Mouse (Mus musculus): ENCODE results near the gene Slc23a3. TPM values are rescaled to one million over a fixed set of nuclear protein-coding genes. Genes with fewer than 3 reads are reported as not detected.

Gene Slc23a3
- polyA plus RNA-seq, 1 experiment from 2014 or later, result not detected

DNA sequence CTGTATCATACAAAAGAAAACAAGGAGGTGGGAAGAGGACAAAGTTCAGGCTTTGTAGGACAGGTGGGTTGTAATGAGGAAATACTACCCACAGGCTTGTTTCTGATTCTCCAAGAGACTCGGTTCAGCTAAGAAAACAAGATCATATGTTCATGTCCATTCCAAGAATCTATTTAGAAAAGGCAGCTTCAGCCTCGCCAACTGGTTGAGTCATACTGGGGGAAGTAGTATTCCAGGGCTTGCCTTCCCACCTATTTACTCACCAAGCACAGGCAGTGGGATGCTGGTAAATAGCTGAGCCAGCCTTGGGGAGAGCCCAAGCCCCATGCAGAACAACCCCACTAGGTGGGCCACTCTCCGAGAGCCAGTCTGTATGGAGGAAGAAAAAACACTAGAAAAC is 5.0 kb downstream of the Slc23a3 start:
- Histone ChIP-seq H3K9me3 (replicated peaks) (no peaks in the 10 kb centered on the region), H3K9ac (replicated peaks) (no peak overlapping the region), H3K36me3 (no peaks in the 10 kb centered on the region), H3K27me3 (replicated peaks) (0 out of 2 replicates have a peak, but pooled peaks cover 2% of the 10 kb centered on the region), H3K4me2 (no peak overlapping the region), H3K27ac (replicated peaks) (no peak overlapping the region), H3K4me3 (replicated peaks) (no peak overlapping the region), H3K4me1 (peaks cover 12% of the 10 kb centered on the region)
- ATAC-seq (ENCODE audit: low FRiP score), result no peak
- WGBS, result 86% methylated on average over 3 of the region's 3 CpGs

DNA sequence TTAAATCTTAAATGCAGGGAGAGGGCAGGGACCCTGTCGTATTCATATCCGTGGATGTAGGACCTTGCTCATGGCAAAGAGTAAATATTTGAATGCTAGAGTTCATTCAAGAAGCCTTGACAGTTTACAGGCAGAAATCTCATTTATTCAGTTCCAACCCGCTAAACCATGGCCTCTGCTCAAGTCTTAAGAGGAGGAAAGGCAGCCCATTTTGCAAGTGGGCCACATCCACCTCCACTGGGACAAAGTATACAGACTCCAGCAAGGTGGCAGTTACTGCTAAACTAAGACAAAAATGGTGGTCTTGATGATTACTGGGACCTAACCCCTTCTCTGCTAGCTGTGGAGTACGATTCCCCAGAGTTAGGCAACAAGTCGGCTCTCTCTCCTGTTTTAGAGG is 8.3 kb downstream of the Slc23a3 start:
- no peaks in the 10 kb centered on the region for H3K9me3 ChIP-seq (replicated peaks)
- no peak for ATAC-seq (ENCODE audit: low FRiP score)
- peak overlapping the region; percentile 97 for H3K27ac ChIP-seq (replicated peaks)
- H3K4me2 ChIP-seq, result peak overlapping the region; percentile 62
- peak overlapping the region; percentile 72 for H3K4me3 ChIP-seq (replicated peaks)
- no peaks in the 10 kb centered on the region for H3K36me3 ChIP-seq
- peaks cover 12% of the 10 kb centered on the region for H3K4me1 ChIP-seq
- H3K27me3 ChIP-seq (replicated peaks), result 0 out of 2 replicates have a peak, but pooled peaks cover 2% of the 10 kb centered on the region
- peak overlapping the region; percentile 72; the same call in 1 of the 2 replicates for H3K9ac ChIP-seq (replicated peaks)
- WGBS, result 32% methylated on average over 5 of the region's 5 CpGs

- peak within 1 kb of the TSS; percentile 62 for H3K4me2 ChIP-seq
- ATAC-seq (ENCODE audit: low FRiP score), result peak; percentile 95
- peak within 1 kb of the TSS; percentile 72 for H3K4me3 ChIP-seq (replicated peaks)
- peak within 1 kb of the TSS; percentile 97 for H3K27ac ChIP-seq (replicated peaks)
- H3K9ac ChIP-seq (replicated peaks), result peak within 1 kb of the TSS; percentile 72
- no peaks in the 10 kb centered on the region for H3K9me3 ChIP-seq (replicated peaks)
- H3K4me1 ChIP-seq, result peaks cover 12% of the 10 kb centered on the region
- H3K27me3 ChIP-seq (replicated peaks), result no peaks in the 10 kb centered on the region
- no peaks in the 10 kb centered on the region for H3K36me3 ChIP-seq
- WGBS, result under 1% methylated on average over 56 of the region's 56 CpGs
These were observed 9.1 kb downstream of the Slc23a3 start, which contains the start of gene Nhej1 for GRCm38 (mm10) chr1:75124346-75125321. TSS of gene Nhej1 (minus strand) at chr1:75125200.

DNA sequence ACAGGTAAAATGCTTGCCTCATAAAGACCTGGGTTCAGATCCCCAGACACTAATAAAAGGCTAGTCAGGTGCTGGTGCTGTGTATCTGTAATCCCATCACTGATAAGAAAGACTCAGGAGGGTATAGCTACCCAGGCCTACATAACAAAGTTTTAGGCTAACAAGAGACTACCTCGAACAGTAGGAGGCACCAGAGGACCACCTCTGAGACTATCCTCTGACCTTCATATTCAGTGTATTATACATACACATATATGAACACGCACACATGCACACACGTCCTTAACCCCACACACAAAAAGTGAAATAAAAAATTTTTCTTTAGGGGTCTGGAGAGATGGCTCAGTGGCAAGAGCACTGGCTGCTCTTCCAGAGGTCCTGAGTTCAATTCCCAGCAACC is 11.5 kb downstream of the Slc23a3 start:
- Histone ChIP-seq H3K9me3 (replicated peaks) (no peaks in the 10 kb centered on the region), H3K27me3 (replicated peaks) (no peaks in the 10 kb centered on the region), H3K4me3 (replicated peaks) (no peak overlapping the region), H3K9ac (replicated peaks) (no peak overlapping the region), H3K4me1 (peaks cover 12% of the 10 kb centered on the region), H3K27ac (replicated peaks) (no peak overlapping the region), H3K36me3 (no peaks in the 10 kb centered on the region), H3K4me2 (no peak overlapping the region)
- ATAC-seq (ENCODE audit: low FRiP score), result no peak
- 88% methylated on average over 3 of the region's 3 CpGs for WGBS

Other genes with a start within 250 kb of the Slc23a3 start
- gene Fev, start 248.5 kb downstream of the Slc23a3 start, polyA plus RNA-seq (2015; fragmentation: Nextera tagmentation; extraction: Ambion mirVana), result 0.73 TPM in 1 of 2 replicates, not detected in the other
- 0.41 and 1.5 TPM in 2 replicates for gene Cryba2, start 240.7 kb downstream of the Slc23a3 start, polyA plus RNA-seq (2015; fragmentation: Nextera tagmentation; extraction: Ambion mirVana)
- 0.41 and 0.43 TPM in 2 replicates for gene Cfap65, start 198.3 kb downstream of the Slc23a3 start, polyA plus RNA-seq (2015; fragmentation: Nextera tagmentation; extraction: Ambion mirVana)
- 0.84 and 3.0 TPM in 2 replicates for gene Ihh, start 182.2 kb downstream of the Slc23a3 start, polyA plus RNA-seq (2015; fragmentation: Nextera tagmentation; extraction: Ambion mirVana)
- 6.0 and 7.1 TPM in 2 replicates for gene Nhej1, start 8.7 kb downstream of the Slc23a3 start, polyA plus RNA-seq (2015; fragmentation: Nextera tagmentation; extraction: Ambion mirVana)
- gene Cnppd1, start 8.8 kb upstream of the Slc23a3 start, polyA plus RNA-seq (2015; fragmentation: Nextera tagmentation; extraction: Ambion mirVana), result 46.3 and 48.9 TPM in 2 replicates
- gene Retreg2, start 8.9 kb upstream of the Slc23a3 start, polyA plus RNA-seq (2015; fragmentation: Nextera tagmentation; extraction: Ambion mirVana), result 133 and 140 TPM in 2 replicates
- 37.3 and 40.0 TPM in 2 replicates for gene Zfand2b, start 34.8 kb upstream of the Slc23a3 start, polyA plus RNA-seq (2015; fragmentation: Nextera tagmentation; extraction: Ambion mirVana)
- 54.0 and 54.9 TPM in 2 replicates for gene Abcb6, start 46.5 kb upstream of the Slc23a3 start, polyA plus RNA-seq (2015; fragmentation: Nextera tagmentation; extraction: Ambion mirVana)
- 24.9 and 25.1 TPM in 2 replicates for gene Ankzf1, start 58.3 kb upstream of the Slc23a3 start, polyA plus RNA-seq (2015; fragmentation: Nextera tagmentation; extraction: Ambion mirVana)
- gene Atg9a, start 58.3 kb upstream of the Slc23a3 start, polyA plus RNA-seq (2015; fragmentation: Nextera tagmentation; extraction: Ambion mirVana), result 59.2 and 63.6 TPM in 2 replicates
- gene Glb1l, start 76.9 kb upstream of the Slc23a3 start, polyA plus RNA-seq (2015; fragmentation: Nextera tagmentation; extraction: Ambion mirVana), result 16.2 and 17.5 TPM in 2 replicates
- 158 and 159 TPM in 2 replicates for gene Stk16, start 76.9 kb upstream of the Slc23a3 start, polyA plus RNA-seq (2015; fragmentation: Nextera tagmentation; extraction: Ambion mirVana)
- 44.6 and 81.9 TPM in 2 replicates for gene Tuba4a, start 86.0 kb upstream of the Slc23a3 start, polyA plus RNA-seq (2015; fragmentation: Nextera tagmentation; extraction: Ambion mirVana)
- gene A630095N17Rik, start 98.2 kb upstream of the Slc23a3 start, polyA plus RNA-seq (2015; fragmentation: Nextera tagmentation; extraction: Ambion mirVana), result 0.29 TPM in 1 of 2 replicates, not detected in the other
- gene Dnajb2, start 102.5 kb upstream of the Slc23a3 start, polyA plus RNA-seq (2015; fragmentation: Nextera tagmentation; extraction: Ambion mirVana), result 72.1 and 90.7 TPM in 2 replicates
- 25.6 and 32.4 TPM in 2 replicates for gene Ptprn, start 130.6 kb upstream of the Slc23a3 start, polyA plus RNA-seq (2015; fragmentation: Nextera tagmentation; extraction: Ambion mirVana)
- gene Resp18, start 144.5 kb upstream of the Slc23a3 start, polyA plus RNA-seq (2015; fragmentation: Nextera tagmentation; extraction: Ambion mirVana), result 241 and 302 TPM in 2 replicates
- 145 and 154 TPM in 2 replicates for gene Dnpep, start 184.1 kb upstream of the Slc23a3 start, polyA plus RNA-seq (2015; fragmentation: Nextera tagmentation; extraction: Ambion mirVana)
- gene Des, start 226.4 kb upstream of the Slc23a3 start, polyA plus RNA-seq (2015; fragmentation: Nextera tagmentation; extraction: Ambion mirVana), result 10.9 and 16.0 TPM in 2 replicates
- 20.1 and 21.7 TPM in 2 replicates for gene Speg, start 241.4 kb upstream of the Slc23a3 start, polyA plus RNA-seq (2015; fragmentation: Nextera tagmentation; extraction: Ambion mirVana)